Mouse (Mus musculus): ENCODE measurements around the gene Nfic.

DNA sequence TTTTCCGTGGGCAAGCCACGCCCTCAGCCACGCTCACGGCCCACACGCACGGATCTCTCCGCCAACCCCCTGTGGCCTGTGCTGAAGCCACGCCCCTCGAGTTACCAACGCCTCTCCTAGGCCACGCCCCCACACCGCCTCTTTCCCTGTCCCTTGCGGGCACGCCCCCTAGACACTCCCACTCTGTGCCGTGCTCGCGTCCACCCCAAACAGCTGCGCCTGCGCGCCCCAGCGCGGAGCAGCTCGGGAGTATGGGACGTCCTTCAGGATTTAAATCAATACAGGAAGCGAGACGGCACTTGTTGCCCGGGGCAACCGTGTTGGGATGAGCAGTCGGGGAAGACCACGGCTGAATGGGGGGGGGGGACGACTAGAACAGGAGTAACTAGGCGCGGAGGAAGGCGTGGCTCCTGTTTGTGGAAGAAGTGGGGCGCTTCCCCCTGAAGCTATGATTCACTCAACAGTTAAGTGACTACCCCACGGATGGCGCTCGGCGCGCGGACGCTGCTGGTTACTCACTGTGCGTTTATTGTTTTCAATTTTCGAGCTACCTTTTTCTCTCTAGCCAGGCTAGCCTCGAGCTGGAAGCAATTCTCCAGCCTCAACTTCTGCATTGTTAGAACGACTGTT lies 76.8 kb downstream of the Nfic start:
- 0 out of 2 replicates have a peak, but pooled peaks have one; percentile 39 for TF ChIP-seq CTCF (IDR thresholded peaks at IDR 0.05; ENCODE audit: borderline replicate concordance, control insufficient read depth, extremely low read depth, insufficient read depth, low read length, poor library complexity)
- TF ChIP-seq POLR2A (IDR thresholded peaks at IDR 0.05; ENCODE audit: control insufficient read depth, extremely low read depth, insufficient read depth, low read length, poor library complexity), result peak; percentile 81

All from thymus, adult 2 months (tissue).